Mouse (Mus musculus) neural tube, embryonic 14.5 days (tissue): Measurements from ENCODE around the gene Creg2. TPM values are rescaled to one million over a fixed set of nuclear protein-coding genes. Genes with fewer than 3 reads are reported as not detected.
"Not testable (repeated sequence)": the region's sequence is repeated elsewhere in the genome, so short reads cannot be mapped to it uniquely, and the experiment has no call there.

ENCODE experiments used
- ATAC-seq: fragments of 200-750 bp; cut with Nextera tagmentation; 2 replicates; pipeline ENCODE4 v1.8.0; 2017; ENCODE audit warnings: low read depth, mild to moderate bottlenecking, moderate TSS enrichment, moderate library complexity
- H3K27ac ChIP-seq: fragments of 300-500 bp; sonication (generic); 2 replicates; pipeline ENCODE4 v1.5.1; 2014; ENCODE audit warnings: low read depth, mild to moderate bottlenecking, control low read depth, low read length, moderate library complexity, mixed read lengths
- H3K27me3 ChIP-seq: fragments of 300-500 bp; sonication (generic); 2 replicates; pipeline ENCODE4 v1.6.1; 2014; ENCODE audit warnings: low read length; ENCODE audit not compliant: control insufficient read depth, insufficient read depth
- H3K36me3 ChIP-seq: fragments of 300-500 bp; sonication (generic); 2 replicates; pipeline ENCODE4 v1.6.1; 2014; ENCODE audit warnings: low read length, mixed read lengths; ENCODE audit not compliant: control insufficient read depth, insufficient read depth
- H3K4me1 ChIP-seq: fragments of 300-500 bp; sonication (generic); 2 replicates; pipeline ENCODE4 v1.6.1; 2014; ENCODE audit warnings: low read length; ENCODE audit not compliant: control insufficient read depth, insufficient read depth
- H3K4me2 ChIP-seq: fragments of 300-500 bp; sonication (generic); 2 replicates; pipeline ENCODE4 v1.6.1; 2014; ENCODE audit warnings: mild to moderate bottlenecking, low read depth, low read length, control low read depth
- H3K4me3 ChIP-seq: fragments of 300-500 bp; sonication (generic); 2 replicates; pipeline ENCODE4 v1.5.1; 2014; ENCODE audit warnings: low read depth, low read length, control low read depth, mixed read lengths
- H3K9ac ChIP-seq: fragments of 300-500 bp; sonication (generic); replicated peaks from 2 replicates; pipeline ENCODE4 v1.6.1; 2014; ENCODE audit warnings: low read depth, mild to moderate bottlenecking, control low read depth, low read length, mixed read lengths
- H3K9me3 ChIP-seq: fragments of 300-500 bp; sonication (generic); 2 replicates; pipeline ENCODE4 v1.6.1; 2016; ENCODE audit warnings: low read length; ENCODE audit not compliant: control insufficient read depth
- WGBS: fragments of 180-500 bp; shearing (Covaris S2); extraction: QIAGEN DNeasy Blood & Tissue Kit; methylation state at CpG from one replicate; pipeline ENCODE4 v1.1.7; 2014; 5-methylcytosine and 5-hydroxymethylcytosine counted together
- polyA plus RNA-seq: library from polyadenylated mRNA; unstranded; fragments of >200 nt; fragmentation: Nextera tagmentation; extraction: Ambion mirVana; gene quantifications from 2 replicates; pipeline ENCODE4 v1.2.1, GENCODE M21; 2014

Gene Creg2
- polyA plus RNA-seq, 1 experiment from 2014 or later = 10.6 TPM

GRCm38 (mm10) chr1:39664039-39664625 lies 12.9 kb upstream of the Creg2 start:
- Histone ChIP-seq H3K9ac (no peak overlapping the region), H3K4me2 (no peak overlapping the region), H3K27me3 (no peaks in the 10 kb centered on the region), H3K4me3 (no peak overlapping the region), H3K36me3 (no peaks in the 10 kb centered on the region), H3K27ac (no peak overlapping the region), H3K9me3 (no peaks in the 10 kb centered on the region), H3K4me1 (no peaks in the 10 kb centered on the region)
- ATAC-seq = no peak
- 85% methylated on average over 7 of the region's 7 CpGs for WGBS

GRCm38 (mm10) chr1:39663050-39663449 lies 11.8 kb upstream of the Creg2 start:
- H3K36me3 ChIP-seq = no peaks in the 10 kb centered on the region
- no peak overlapping the region for H3K9ac ChIP-seq
- H3K27me3 ChIP-seq = no peaks in the 10 kb centered on the region
- peak; percentile 10; the same call in 1 of the 2 replicates for ATAC-seq
- H3K4me3 ChIP-seq = no peak overlapping the region
- H3K27ac ChIP-seq = no peak overlapping the region
- H3K4me1 ChIP-seq = no peaks in the 10 kb centered on the region
- no peaks in the 10 kb centered on the region for H3K9me3 ChIP-seq
- 47% methylated on average over 4 of the region's 4 CpGs for WGBS
- H3K4me2 ChIP-seq = no peak overlapping the region

- H3K4me3 ChIP-seq = no peak overlapping the region
- H3K4me2 ChIP-seq = no peak overlapping the region
- H3K9me3 ChIP-seq = no peaks in the 10 kb centered on the region
- no peak overlapping the region for H3K9ac ChIP-seq
- whole genome bisulfite sequencing = 90% methylated on average over 6 of the region's 6 CpGs
- H3K27ac ChIP-seq = no peak overlapping the region
- H3K4me1 ChIP-seq = no peaks in the 10 kb centered on the region
- no peaks in the 10 kb centered on the region for H3K27me3 ChIP-seq
- ATAC-seq = no peak
- no peaks in the 10 kb centered on the region for H3K36me3 ChIP-seq
These were observed 5.8 kb upstream of the Creg2 start for GRCm38 (mm10) chr1:39656976-39657529.

GRCm38 (mm10) chr1:39654901-39655300 lies 3.6 kb upstream of the Creg2 start:
- not testable (repeated sequence) for H3K4me3 ChIP-seq, H3K27me3 ChIP-seq, H3K9me3 ChIP-seq, ATAC-seq, H3K4me2 ChIP-seq, H3K36me3 ChIP-seq, H3K9ac ChIP-seq, H3K27ac ChIP-seq, H3K4me1 ChIP-seq
- 85% methylated on average over 18 of the region's 18 CpGs for WGBS

GRCm38 (mm10) chr1:39653028-39653427 lies 1.8 kb upstream of the Creg2 start:
- H3K4me3 ChIP-seq = no peak overlapping the region
- 0 out of 2 replicates have a peak, but pooled peaks cover 9% of the 10 kb centered on the region for H3K4me1 ChIP-seq
- H3K36me3 ChIP-seq = no peaks in the 10 kb centered on the region
- H3K27ac ChIP-seq = no peak overlapping the region
- H3K9me3 ChIP-seq = no peaks in the 10 kb centered on the region
- H3K9ac ChIP-seq = no peak overlapping the region
- 90% methylated on average over 4 of the region's 4 CpGs for WGBS
- H3K4me2 ChIP-seq = no peak overlapping the region
- no peaks in the 10 kb centered on the region for H3K27me3 ChIP-seq
- no peak for ATAC-seq

GRCm38 (mm10) chr1:39650435-39651240 lies 636 bp downstream of the Creg2 start:
- under 1% methylated on average over 72 of the region's 73 CpGs for WGBS
- H3K9me3 ChIP-seq = no peaks in the 10 kb centered on the region
- H3K9ac ChIP-seq = peak overlapping the region; percentile 67
- peak overlapping the region; percentile 66 for H3K27ac ChIP-seq
- no peaks in the 10 kb centered on the region for H3K36me3 ChIP-seq
- H3K27me3 ChIP-seq = no peaks in the 10 kb centered on the region
- peak overlapping the region; percentile 97 for H3K4me2 ChIP-seq
- H3K4me1 ChIP-seq = 0 out of 2 replicates have a peak, but pooled peaks cover 11% of the 10 kb centered on the region
- ATAC-seq = peak; percentile 77
- peak overlapping the region; percentile 60 for H3K4me3 ChIP-seq

- Histone ChIP-seq H3K36me3 (no peaks in the 10 kb centered on the region), H3K9me3 (no peaks in the 10 kb centered on the region), H3K4me3 (peak overlapping the region; percentile 60), H3K27me3 (no peaks in the 10 kb centered on the region), H3K9ac (peak overlapping the region; percentile 67), H3K4me1 (0 out of 2 replicates have a peak, but pooled peaks cover 11% of the 10 kb centered on the region), H3K4me2 (peak overlapping the region; percentile 97), H3K27ac (peak overlapping the region; percentile 66)
- peak; percentile 36 for ATAC-seq
- WGBS = 17% methylated on average over 17 of the region's 17 CpGs
These were observed 1.4 kb downstream of the Creg2 start for GRCm38 (mm10) chr1:39649691-39650434.

- H3K4me3 ChIP-seq = no peak overlapping the region
- H3K4me1 ChIP-seq = 0 out of 2 replicates have a peak, but pooled peaks cover 11% of the 10 kb centered on the region
- no peaks in the 10 kb centered on the region for H3K36me3 ChIP-seq
- no peak overlapping the region for H3K27ac ChIP-seq
- 72% methylated on average over 7 of the region's 7 CpGs for WGBS
- H3K27me3 ChIP-seq = no peaks in the 10 kb centered on the region
- H3K9me3 ChIP-seq = no peaks in the 10 kb centered on the region
- H3K9ac ChIP-seq = no peak overlapping the region
- H3K4me2 ChIP-seq = 0 out of 2 replicates have a peak overlapping the region, but pooled peaks have one; percentile 4
- ATAC-seq = no peak
These were observed 2.7 kb downstream of the Creg2 start for GRCm38 (mm10) chr1:39648584-39648983.
